Mouse (Mus musculus) ovary, postnatal 36 days (tissue): ENCODE results near the gene Erc1.

Experiments used
- DNase-seq: peaks from one replicate; pipeline ENCODE4 v3.0.0; 2022; ENCODE audit warnings: low spot score, mixed read lengths

The Erc1 gene

GRCm38 (mm10) chr6:119803239-119803638 lies 44.7 kb downstream of the Erc1 start:
- DNase-seq, result no peak

GRCm38 (mm10) chr6:119796911-119797486 lies 51.0 kb downstream of the Erc1 start:
- no peak for DNase-seq

GRCm38 (mm10) chr6:119796291-119796690 lies 51.7 kb downstream of the Erc1 start:
- DNase-seq, result no peak

- peak; percentile 28 for DNase-seq
Observed at GRCm38 (mm10) chr6:119792562-119792961, 55.4 kb downstream of the Erc1 start.

- no peak for DNase-seq
Observed at GRCm38 (mm10) chr6:119782416-119782815, 65.6 kb downstream of the Erc1 start.

- no peak for DNase-seq
Observed at GRCm38 (mm10) chr6:119781109-119781508, 66.9 kb downstream of the Erc1 start.

- DNase-seq, result no peak
Observed at GRCm38 (mm10) chr6:119768778-119769177, 79.2 kb downstream of the Erc1 start.

- DNase-seq, result no peak
Observed at GRCm38 (mm10) chr6:119764355-119764754, 83.6 kb downstream of the Erc1 start.

GRCm38 (mm10) chr6:119759866-119760265 lies 88.1 kb downstream of the Erc1 start:
- DNase-seq, result no peak

GRCm38 (mm10) chr6:119758490-119758889 lies 89.5 kb downstream of the Erc1 start:
- DNase-seq, result no peak

- no peak for DNase-seq
Observed at GRCm38 (mm10) chr6:119757796-119758195, 90.2 kb downstream of the Erc1 start.

GRCm38 (mm10) chr6:119755866-119756265 lies 92.1 kb downstream of the Erc1 start:
- no peak for DNase-seq

- no peak for DNase-seq
Observed at GRCm38 (mm10) chr6:119749093-119749635, 98.8 kb downstream of the Erc1 start.

- no peak for DNase-seq
Observed at GRCm38 (mm10) chr6:119741861-119742260, 106.1 kb downstream of the Erc1 start.

- no peak for DNase-seq
Observed at GRCm38 (mm10) chr6:119740541-119740940, 107.4 kb downstream of the Erc1 start.

- DNase-seq, result no peak
Observed at GRCm38 (mm10) chr6:119738638-119739375, 109.2 kb downstream of the Erc1 start.

- no peak for DNase-seq
Observed at GRCm38 (mm10) chr6:119737716-119738115, 110.3 kb downstream of the Erc1 start.

GRCm38 (mm10) chr6:119735937-119736336 lies 112.0 kb downstream of the Erc1 start:
- DNase-seq, result no peak

- no peak for DNase-seq
Observed at GRCm38 (mm10) chr6:119731155-119731554, 116.8 kb downstream of the Erc1 start.

GRCm38 (mm10) chr6:119715234-119715633 lies 132.7 kb downstream of the Erc1 start:
- no peak for DNase-seq

- no peak for DNase-seq
Observed at GRCm38 (mm10) chr6:119713961-119714360, 134.0 kb downstream of the Erc1 start.

GRCm38 (mm10) chr6:119712486-119712885 lies 135.5 kb downstream of the Erc1 start:
- DNase-seq, result no peak

- no peak for DNase-seq
Observed at GRCm38 (mm10) chr6:119711649-119712305, 136.2 kb downstream of the Erc1 start.
